Mouse (Mus musculus): ENCODE results near the gene Uba7. TPM values are rescaled to one million over a fixed set of nuclear protein-coding genes. Genes with fewer than 3 reads are reported as not detected.

The Uba7 gene
- polyA plus RNA-seq, 1 experiment = 0.52 TPM

DNA sequence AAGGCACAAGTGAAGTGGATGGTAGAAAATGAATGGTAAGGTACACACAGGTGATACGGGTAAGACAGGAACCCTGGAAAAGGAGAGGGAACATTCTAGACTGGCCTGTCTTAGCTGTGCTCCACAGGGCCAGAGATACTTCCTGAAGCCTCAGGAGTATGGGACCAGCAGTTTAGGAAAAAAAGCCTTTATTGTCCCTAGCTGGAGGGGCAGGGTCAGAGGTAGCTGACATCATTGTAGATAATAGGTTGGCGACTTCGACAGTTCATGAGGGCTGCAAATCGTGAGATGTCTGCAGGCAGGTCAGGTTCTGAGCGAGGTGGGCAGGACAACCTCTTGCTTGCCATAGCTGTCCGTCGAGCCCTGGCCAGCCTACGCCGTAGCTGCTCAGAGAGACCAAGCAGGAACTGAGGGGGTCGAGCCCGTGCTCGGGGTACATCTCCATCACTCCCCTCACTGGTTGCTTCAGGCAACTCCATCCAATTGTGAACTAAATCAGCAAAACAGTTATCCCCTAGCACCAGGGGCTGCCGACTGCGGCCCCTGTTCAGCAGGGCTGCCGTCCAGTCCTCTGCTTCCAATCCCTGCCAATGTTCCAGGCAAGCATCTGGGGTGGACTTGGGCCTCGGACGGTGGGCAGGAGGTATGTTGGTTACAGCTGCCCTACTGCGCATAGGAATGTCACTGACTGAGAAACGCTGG is 8.9 kb downstream of the Uba7 start:
- H3K4me1 ChIP-seq (ENCODE audit: control insufficient read depth, insufficient read depth, low read length) = no peaks in the 10 kb centered on the region

DNA sequence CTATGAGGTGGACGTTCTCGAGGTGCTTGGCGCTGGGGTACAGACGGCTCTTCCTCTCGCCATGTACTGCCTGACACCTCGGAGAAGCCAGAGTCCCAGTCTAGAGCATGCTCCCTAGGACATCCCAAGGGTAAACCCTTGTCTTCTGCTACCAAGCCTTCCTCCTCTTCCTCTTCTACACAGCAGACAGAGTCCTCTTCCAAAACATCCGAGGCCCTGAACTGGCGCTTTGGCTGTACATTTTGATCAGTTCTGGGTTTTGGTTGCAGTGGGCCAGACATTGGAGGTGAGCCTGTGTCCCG is 9.4 kb downstream of the Uba7 start:
- Histone ChIP-seq H3K27me3 (ENCODE audit: control insufficient read depth, insufficient read depth, low read length, poor library complexity, severe bottlenecking) (no peaks in the 10 kb centered on the region), H3K4me1 (ENCODE audit: control insufficient read depth, insufficient read depth, low read length) (no peaks in the 10 kb centered on the region), H3K27ac (ENCODE audit: insufficient read depth, low read length) (no peak overlapping the region), H3K36me3 (ENCODE audit: control insufficient read depth, insufficient read depth, low read length, poor library complexity, severe bottlenecking) (no peaks in the 10 kb centered on the region), H3K9me3 (replicated peaks; ENCODE audit: control insufficient read depth, insufficient read depth, low read length, poor library complexity, severe bottlenecking) (no peaks in the 10 kb centered on the region), H3K9ac (ENCODE audit: low read depth, poor library complexity, severe bottlenecking) (no peak overlapping the region), H3K4me3 (ENCODE audit: low read depth, low read length) (peak overlapping the region; percentile 71)
- TF ChIP-seq POLR2A (IDR thresholded peaks at IDR 0.05; ENCODE audit: insufficient read depth, low read length) (no peak), EP300 (IDR thresholded peaks at IDR 0.05; ENCODE audit: insufficient read depth, low read depth, low read length) (no peak), CTCF (IDR thresholded peaks at IDR 0.05; ENCODE audit: low read depth, low read length) (no peak)

More for the DNA sequence above, 8.9 kb downstream of the Uba7 start:
- Histone ChIP-seq H3K36me3 (ENCODE audit: control insufficient read depth, insufficient read depth, low read length, poor library complexity, severe bottlenecking) (no peaks in the 10 kb centered on the region), H3K27ac (ENCODE audit: insufficient read depth, low read length) (no peak overlapping the region), H3K4me3 (ENCODE audit: low read depth, low read length) (no peak overlapping the region), H3K9ac (ENCODE audit: low read depth, poor library complexity, severe bottlenecking) (no peak overlapping the region), H3K9me3 (replicated peaks; ENCODE audit: control insufficient read depth, insufficient read depth, low read length, poor library complexity, severe bottlenecking) (no peaks in the 10 kb centered on the region), H3K27me3 (ENCODE audit: control insufficient read depth, insufficient read depth, low read length, poor library complexity, severe bottlenecking) (no peaks in the 10 kb centered on the region)
- TF ChIP-seq EP300 (IDR thresholded peaks at IDR 0.05; ENCODE audit: insufficient read depth, low read depth, low read length) = no peak
- TF ChIP-seq CTCF (IDR thresholded peaks at IDR 0.05; ENCODE audit: low read depth, low read length) = no peak
- TF ChIP-seq POLR2A (IDR thresholded peaks at IDR 0.05; ENCODE audit: insufficient read depth, low read length) = no peak

DNA sequence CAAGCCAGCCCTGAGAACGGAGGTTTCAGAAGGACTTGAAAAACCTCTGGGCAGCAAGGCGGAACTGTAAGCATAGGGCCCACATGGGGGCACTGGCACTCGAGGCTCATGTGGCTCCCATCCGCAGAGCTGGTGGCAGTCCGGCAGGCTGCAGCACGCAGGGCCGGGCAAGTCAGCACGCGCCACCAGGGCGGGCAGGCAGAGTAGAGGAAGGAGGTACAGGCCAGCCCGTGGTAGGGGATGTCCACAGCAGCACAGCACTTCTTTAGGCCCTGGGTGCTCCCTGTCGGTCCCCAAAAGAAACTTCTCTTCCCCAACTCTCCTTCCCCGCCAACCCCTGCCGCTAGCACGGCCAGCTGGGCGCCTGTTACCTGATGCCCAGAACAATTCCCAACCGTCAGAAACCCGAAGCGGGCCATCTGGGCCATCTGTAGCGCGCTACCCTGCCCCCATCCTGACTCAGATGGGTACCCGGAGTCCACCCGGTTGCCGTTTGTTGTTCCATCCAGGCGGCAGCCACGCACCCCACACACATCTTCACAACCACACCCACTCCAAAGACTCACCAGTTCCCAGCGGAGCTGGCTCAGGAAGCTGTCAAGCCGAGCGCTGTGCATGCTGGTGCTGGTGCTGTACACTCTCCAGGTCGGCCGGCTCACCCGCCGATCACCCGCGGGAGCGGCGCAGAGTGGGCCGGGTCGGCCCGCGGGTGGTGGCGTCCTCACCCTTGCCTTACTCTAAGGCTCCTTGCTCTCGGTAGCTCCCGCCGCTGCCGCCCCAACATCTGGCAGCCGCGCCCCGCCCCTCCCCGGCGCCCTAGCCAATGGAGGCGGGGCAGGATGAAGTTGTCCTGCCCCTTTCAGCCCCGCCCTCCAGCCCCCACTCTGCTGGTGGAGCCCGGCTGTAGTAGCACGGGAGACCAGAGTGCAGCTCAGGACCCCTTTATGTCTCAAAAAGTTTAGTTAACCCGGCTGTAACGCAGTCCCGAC is 10.1 kb downstream of the Uba7 start, which contains the start of gene Inka1:
Inka1 (minus strand) TSS at position 749 of the 989 bp plus-strand sequence.
- Histone ChIP-seq H3K4me1 (ENCODE audit: control insufficient read depth, insufficient read depth, low read length) (no peaks in the 10 kb centered on the region), H3K27ac (ENCODE audit: insufficient read depth, low read length) (no peak within 1 kb of the TSS), H3K36me3 (ENCODE audit: control insufficient read depth, insufficient read depth, low read length, poor library complexity, severe bottlenecking) (no peaks in the 10 kb centered on the region)

DNA sequence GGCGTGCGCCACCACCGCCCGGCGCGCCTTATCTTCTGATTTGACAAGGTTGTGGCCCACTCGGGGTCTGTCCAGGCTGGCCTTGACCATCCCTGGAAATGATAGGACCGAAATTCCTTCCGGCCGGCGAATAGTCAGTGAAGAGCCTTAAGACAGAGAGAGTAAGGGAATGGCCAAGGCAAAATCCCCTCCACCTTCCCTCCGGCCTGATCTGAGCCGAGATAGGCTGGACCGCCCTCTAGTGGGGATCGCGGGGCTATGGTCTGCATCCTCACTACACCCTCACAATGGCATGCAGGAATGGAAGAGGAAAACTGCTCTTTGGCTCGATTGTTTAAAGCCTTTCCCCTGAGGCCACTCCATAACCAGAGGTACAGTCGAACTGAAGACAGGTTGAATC is 11.1 kb downstream of the Uba7 start:
- Histone ChIP-seq H3K27ac (ENCODE audit: insufficient read depth, low read length) (no peak overlapping the region), H3K27me3 (ENCODE audit: control insufficient read depth, insufficient read depth, low read length, poor library complexity, severe bottlenecking) (no peaks in the 10 kb centered on the region), H3K9ac (ENCODE audit: low read depth, poor library complexity, severe bottlenecking) (peak overlapping the region; percentile 47; the same call in 1 of the 2 replicates), H3K4me1 (ENCODE audit: control insufficient read depth, insufficient read depth, low read length) (no peaks in the 10 kb centered on the region), H3K36me3 (ENCODE audit: control insufficient read depth, insufficient read depth, low read length, poor library complexity, severe bottlenecking) (no peaks in the 10 kb centered on the region), H3K9me3 (replicated peaks; ENCODE audit: control insufficient read depth, insufficient read depth, low read length, poor library complexity, severe bottlenecking) (no peaks in the 10 kb centered on the region), H3K4me3 (ENCODE audit: low read depth, low read length) (peak overlapping the region; percentile 63)
- TF ChIP-seq EP300 (IDR thresholded peaks at IDR 0.05; ENCODE audit: insufficient read depth, low read depth, low read length) = 0 out of 2 replicates have a peak, but pooled peaks have one; percentile 16
- peak; percentile 96 for TF ChIP-seq CTCF (IDR thresholded peaks at IDR 0.05; ENCODE audit: low read depth, low read length)
- TF ChIP-seq POLR2A (IDR thresholded peaks at IDR 0.05; ENCODE audit: insufficient read depth, low read length) = no peak

More for the DNA sequence above, 10.1 kb downstream of the Uba7 start, which contains the start of gene Inka1:
- Histone ChIP-seq H3K9ac (ENCODE audit: low read depth, poor library complexity, severe bottlenecking) (peak within 1 kb of the TSS; percentile 47), H3K4me3 (ENCODE audit: low read depth, low read length) (peak within 1 kb of the TSS; percentile 71), H3K27me3 (ENCODE audit: control insufficient read depth, insufficient read depth, low read length, poor library complexity, severe bottlenecking) (no peaks in the 10 kb centered on the region), H3K9me3 (replicated peaks; ENCODE audit: control insufficient read depth, insufficient read depth, low read length, poor library complexity, severe bottlenecking) (no peaks in the 10 kb centered on the region)
- no peak for TF ChIP-seq EP300 (IDR thresholded peaks at IDR 0.05; ENCODE audit: insufficient read depth, low read depth, low read length)
- TF ChIP-seq CTCF (IDR thresholded peaks at IDR 0.05; ENCODE audit: low read depth, low read length) = no peak
- TF ChIP-seq POLR2A (IDR thresholded peaks at IDR 0.05; ENCODE audit: insufficient read depth, low read length) = no peak

- H3K4me3 ChIP-seq (ENCODE audit: low read depth, low read length) = no peak overlapping the region
- no peak overlapping the region for H3K27ac ChIP-seq (ENCODE audit: insufficient read depth, low read length)
- no peaks in the 10 kb centered on the region for H3K27me3 ChIP-seq (ENCODE audit: control insufficient read depth, insufficient read depth, low read length, poor library complexity, severe bottlenecking)
- TF ChIP-seq POLR2A (IDR thresholded peaks at IDR 0.05; ENCODE audit: insufficient read depth, low read length) (no peak), CTCF (IDR thresholded peaks at IDR 0.05; ENCODE audit: low read depth, low read length) (no peak), EP300 (IDR thresholded peaks at IDR 0.05; ENCODE audit: insufficient read depth, low read depth, low read length) (no peak)
- H3K9ac ChIP-seq (ENCODE audit: low read depth, poor library complexity, severe bottlenecking) = no peak overlapping the region
- H3K4me1 ChIP-seq (ENCODE audit: control insufficient read depth, insufficient read depth, low read length) = no peaks in the 10 kb centered on the region
- no peaks in the 10 kb centered on the region for H3K9me3 ChIP-seq (replicated peaks; ENCODE audit: control insufficient read depth, insufficient read depth, low read length, poor library complexity, severe bottlenecking)
- H3K36me3 ChIP-seq (ENCODE audit: control insufficient read depth, insufficient read depth, low read length, poor library complexity, severe bottlenecking) = no peaks in the 10 kb centered on the region
These were observed 12.6 kb downstream of the Uba7 start for GRCm38 (mm10) chr9:107987950-107988349.
